Mouse (Mus musculus) stomach, postnatal 0 days (tissue): ENCODE results near the gene Cmas.

Source experiments
- CTCF ChIP-seq: IDR thresholded peaks from 2 replicates; pipeline ENCODE4 v1.5.1; 2016; ENCODE audit warnings: antibody characterized with exemption, low read depth, mild to moderate bottlenecking, moderate library complexity
- EP300 ChIP-seq: optimal IDR thresholded peaks from 2 replicates; pipeline ENCODE3; 2016; ENCODE audit warnings: antibody characterized with exemption

GRCm38 (mm10) chr6:142720641-142721040 is 35.8 kb upstream of the Cmas start:
- TF ChIP-seq CTCF (peak; percentile 54), EP300 (no peak)
